Mouse (Mus musculus) G1E (cell line): ENCODE data around the gene Rabep1.

Experiments used
- CTCF ChIP-seq: IDR thresholded peaks from 2 replicates; pipeline ENCODE4 v1.5.1; 2012; ENCODE audit warnings: low read depth, low read length, inconsistent platforms, mixed read lengths
- POLR2AphosphoS5 ChIP-seq: IDR thresholded peaks from 2 replicates; pipeline ENCODE4 v1.6.1; 2012; ENCODE audit warnings: low read depth, low read length, inconsistent platforms; ENCODE audit not compliant: insufficient replicate concordance

DNA sequence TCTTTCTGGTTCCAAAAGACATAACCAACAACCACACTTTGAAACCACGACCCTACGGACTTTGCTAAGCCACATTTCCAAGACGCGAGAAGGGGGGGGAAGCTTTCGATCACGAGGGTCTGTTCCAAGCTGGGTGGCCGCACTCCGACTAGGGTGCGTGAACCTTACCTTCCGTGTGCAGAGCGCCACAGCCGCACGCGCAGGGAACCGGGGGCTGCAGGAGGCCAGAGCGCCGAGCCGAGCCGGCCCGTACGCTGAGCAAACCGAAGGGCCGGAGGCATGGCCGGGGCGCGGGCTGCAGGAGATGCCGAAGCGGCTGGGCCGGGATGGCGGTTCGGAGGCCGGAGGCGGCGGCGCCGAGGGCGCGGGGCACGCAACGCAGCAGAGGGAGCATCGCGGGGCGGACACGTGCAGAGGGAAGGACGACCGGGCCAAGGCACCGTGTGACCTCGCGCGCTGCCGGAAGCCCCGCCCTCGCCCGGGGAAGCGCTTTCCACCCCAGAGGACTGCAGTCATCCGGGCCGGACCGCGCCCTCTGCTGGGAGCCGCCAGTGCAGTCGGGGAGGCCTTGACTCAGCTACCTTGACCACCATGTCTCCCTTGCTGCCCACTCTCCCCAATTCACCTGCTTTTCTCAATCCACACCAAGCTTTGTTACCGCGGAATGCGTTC, 138.1 kb downstream of the Rabep1 start, which contains the start of gene C1qbp:
- TF ChIP-seq POLR2AphosphoS5 (no peak), CTCF (peak; percentile 86)
